Mouse (Mus musculus) heart, adult 9 months (tissue): ENCODE results near the gene Hoxd10.

Experiments used
- DNase-seq, 2 experiments: peaks; one replicate each; pipeline ENCODE4 v3.0.0; 2022; ENCODE audit warnings: low spot score in 2 of 2

The Hoxd10 gene

GRCm38 (mm10) chr2:74730331-74730730 is 38.6 kb downstream of the Hoxd10 start:
- no peak for DNase-seq

- DNase-seq: no peak
Measured at GRCm38 (mm10) chr2:74731055-74731454, 39.3 kb downstream of the Hoxd10 start.

- no peak for DNase-seq
Measured at GRCm38 (mm10) chr2:74731799-74732512, 40.2 kb downstream of the Hoxd10 start.

- DNase-seq: no peak
Measured at GRCm38 (mm10) chr2:74732513-74733316, 41.0 kb downstream of the Hoxd10 start.

- DNase-seq: no peak
Measured at GRCm38 (mm10) chr2:74733317-74733661, 41.6 kb downstream of the Hoxd10 start.

GRCm38 (mm10) chr2:74733765-74734164 is 42.0 kb downstream of the Hoxd10 start:
- DNase-seq: no peak

- no peak for DNase-seq
Measured at GRCm38 (mm10) chr2:74734451-74734850, 42.7 kb downstream of the Hoxd10 start.

GRCm38 (mm10) chr2:74734996-74735811 is 43.5 kb downstream of the Hoxd10 start:
- no peak for DNase-seq

GRCm38 (mm10) chr2:74735851-74736687 is 44.3 kb downstream of the Hoxd10 start:
- no peak for DNase-seq

GRCm38 (mm10) chr2:74736688-74737577 is 45.2 kb downstream of the Hoxd10 start:
- no peak for DNase-seq

GRCm38 (mm10) chr2:74737578-74738070 is 45.9 kb downstream of the Hoxd10 start:
- DNase-seq: no peak

GRCm38 (mm10) chr2:74738623-74739475 is 47.1 kb downstream of the Hoxd10 start:
- DNase-seq: no peak

GRCm38 (mm10) chr2:74739476-74739800 is 47.7 kb downstream of the Hoxd10 start:
- DNase-seq: no peak

- no peak for DNase-seq
Measured at GRCm38 (mm10) chr2:74739869-74740268, 48.1 kb downstream of the Hoxd10 start.

- no peak for DNase-seq
Measured at GRCm38 (mm10) chr2:74740311-74741091, 48.8 kb downstream of the Hoxd10 start.

GRCm38 (mm10) chr2:74741252-74741978 is 49.7 kb downstream of the Hoxd10 start:
- DNase-seq: no peak

- no peak for DNase-seq
Measured at GRCm38 (mm10) chr2:74741979-74742277, 50.2 kb downstream of the Hoxd10 start.
